17 mouse cellular contexts compared by ENCODE assay signal in the genomic region with DNA sequence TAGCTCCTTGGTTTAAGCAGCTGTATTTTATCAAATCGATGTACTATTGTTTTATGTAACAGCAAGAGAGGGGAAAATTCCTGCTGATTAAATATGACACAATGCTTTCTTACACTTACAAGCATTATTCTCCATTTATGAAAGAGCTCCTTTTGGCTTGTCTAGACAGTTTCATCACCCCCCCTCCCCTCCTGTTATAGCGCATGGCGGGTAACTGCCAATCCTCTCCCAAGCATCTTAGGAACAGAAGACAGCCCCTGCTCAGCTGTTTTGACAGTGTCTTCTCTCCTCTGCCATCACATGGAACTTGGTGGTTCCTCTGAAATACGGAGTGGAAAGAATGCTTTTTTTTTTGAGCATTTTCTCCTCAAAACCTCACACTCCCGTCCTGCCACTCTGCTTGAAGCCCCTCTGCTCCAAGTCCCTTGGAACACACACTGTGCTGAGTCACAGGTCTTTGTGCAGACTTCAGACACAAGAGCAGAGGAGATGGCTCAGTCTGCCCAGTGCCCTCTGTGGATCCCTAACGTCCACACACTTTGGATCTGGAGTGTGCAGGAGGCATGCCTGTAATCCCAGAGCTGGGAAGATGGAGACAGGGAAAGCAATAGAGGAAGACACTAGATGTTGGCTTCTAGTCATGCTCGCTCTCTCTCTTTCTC. TPM values are rescaled to one million over a fixed set of nuclear protein-coding genes. Genes with fewer than 3 reads are reported as not detected.
DNase-seq lines count a peak whose midpoint lies in the region; ATAC-seq and TF ChIP-seq lines count a peak whose summit lies in the region.
"Had no signal": no experiment of that assay in that cellular context is flagged by ENCODE, and none has a peak within 500 bp of the region (broad histone marks: within the 10 kb centered on the region; RNA-seq: fewer than 3 reads in every experiment).

No protein-coding gene starts in this region.

- H3K4me2 ChIP-seq in hindbrain, embryonic 11.5 days (replicated peaks; ENCODE audit: low read depth, low read length) = no peak overlapping the region
- H3K4me2 ChIP-seq in midbrain, embryonic 15.5 days = no peak overlapping the region
- H3K4me2 ChIP-seq: heart, embryonic 15.5 days; kidney, embryonic 15.5 days; limb, embryonic 13.5 days; neural tube, embryonic 12.5 days had no signal

- peaks cover 32% of the 10 kb centered on the region for H3K4me1 ChIP-seq in forebrain, embryonic 10.5 days
- peaks cover 12% of the 10 kb centered on the region for H3K4me1 ChIP-seq in hindbrain, embryonic 11.5 days (replicated peaks; ENCODE audit: control insufficient read depth, insufficient read depth, low read length)
- peaks cover 27% of the 10 kb centered on the region for H3K4me1 ChIP-seq in midbrain, embryonic 15.5 days

- peak overlapping the region; percentile 65 for H3K27ac ChIP-seq in left cerebral cortex, adult 2 months
- peak overlapping the region; percentile 62 for H3K27ac ChIP-seq in forebrain, embryonic 10.5 days
- H3K27ac ChIP-seq in hindbrain, embryonic 11.5 days (ENCODE audit: low read depth, low read length) = no peak overlapping the region
- peak overlapping the region; percentile 60 for H3K27ac ChIP-seq in midbrain, embryonic 15.5 days
- H3K27ac ChIP-seq: heart, embryonic 15.5 days; kidney, embryonic 15.5 days; neural tube, embryonic 12.5 days had no signal

- DNase-seq in left cerebral cortex, adult 2 months (ENCODE audit: extremely low spot score in 1 of 2, low spot score in 2 of 2) = no peak
- no peak for DNase-seq in left cerebral cortex, postnatal 36 days (ENCODE audit: low spot score in 2 of 2)
- DNase-seq in forebrain, embryonic 10.5 days (ENCODE audit: extremely low spot score, low spot score) = no peak
- no peak for DNase-seq in hindbrain, embryonic 11.5 days (ENCODE audit: low spot score)
- DNase-seq in gastrocnemius, adult 8-10 months (ENCODE audit: low spot score in 2 of 2) = no peak
- no peak for DNase-seq in right cerebral cortex, postnatal 10 days (ENCODE audit: low spot score in 2 of 2)
- DNase-seq: cerebellum, postnatal 36 days; gastrocnemius, postnatal 25 days; liver, postnatal 0 days had no signal

- WGBS in forebrain, embryonic 10.5 days = 67% methylated on average over 7 of the region's 7 CpGs
- WGBS in hindbrain, embryonic 11.5 days = 59% methylated on average over 7 of the region's 7 CpGs
- 40% methylated on average over 7 of the region's 7 CpGs for WGBS in midbrain, embryonic 15.5 days

- no peak for TF ChIP-seq CTCF in left cerebral cortex, adult 2 months (IDR thresholded peaks at IDR 0.05)

- H3K9ac ChIP-seq in hindbrain, embryonic 11.5 days (ENCODE audit: low read depth, low read length) = no peak overlapping the region
- no peak overlapping the region for H3K9ac ChIP-seq in midbrain, embryonic 15.5 days
- H3K9ac ChIP-seq: heart, embryonic 15.5 days; kidney, embryonic 15.5 days; limb, embryonic 13.5 days; liver, postnatal 0 days; neural tube, embryonic 12.5 days had no signal

- H3K27me3 ChIP-seq in forebrain, embryonic 10.5 days (ENCODE audit: poor library complexity, severe bottlenecking) = no peaks in the 10 kb centered on the region
- H3K27me3 ChIP-seq in hindbrain, embryonic 11.5 days (ENCODE audit: control insufficient read depth, insufficient read depth, low read length) = no peaks in the 10 kb centered on the region
- no peaks in the 10 kb centered on the region for H3K27me3 ChIP-seq in midbrain, embryonic 15.5 days (replicated peaks)
- H3K27me3 ChIP-seq: heart, embryonic 15.5 days; kidney, embryonic 15.5 days; limb, embryonic 13.5 days; neural tube, embryonic 12.5 days had no signal

- H3K9me3 ChIP-seq in forebrain, embryonic 10.5 days = peaks cover 3% of the 10 kb centered on the region
- H3K9me3 ChIP-seq in hindbrain, embryonic 11.5 days (ENCODE audit: control insufficient read depth, low read length) = no peaks in the 10 kb centered on the region
- no peaks in the 10 kb centered on the region for H3K9me3 ChIP-seq in midbrain, embryonic 15.5 days
- H3K9me3 ChIP-seq: heart, embryonic 15.5 days had no signal

- no peak overlapping the region for H3K4me3 ChIP-seq in left cerebral cortex, adult 2 months
- no peak overlapping the region for H3K4me3 ChIP-seq in forebrain, embryonic 10.5 days
- no peak overlapping the region for H3K4me3 ChIP-seq in hindbrain, embryonic 11.5 days (ENCODE audit: low read depth, low read length)
- no peak overlapping the region for H3K4me3 ChIP-seq in midbrain, embryonic 15.5 days
- H3K4me3 ChIP-seq: heart, embryonic 15.5 days; kidney, embryonic 15.5 days; limb, embryonic 13.5 days; neural tube, embryonic 12.5 days had no signal

- H3K36me3 ChIP-seq in forebrain, embryonic 10.5 days (replicated peaks) = no peaks in the 10 kb centered on the region
- H3K36me3 ChIP-seq in hindbrain, embryonic 11.5 days (ENCODE audit: control insufficient read depth, insufficient read depth, low read length) = no peaks in the 10 kb centered on the region
- no peaks in the 10 kb centered on the region for H3K36me3 ChIP-seq in midbrain, embryonic 15.5 days (replicated peaks)
- H3K36me3 ChIP-seq: heart, embryonic 15.5 days; kidney, embryonic 15.5 days; limb, embryonic 13.5 days; neural tube, embryonic 12.5 days had no signal

- 0 out of 2 replicates have a peak, but pooled peaks have one; percentile 17 for ATAC-seq in hindbrain, embryonic 11.5 days (ENCODE audit: low FRiP score)
- no peak for ATAC-seq in midbrain, embryonic 15.5 days (replicated peaks)
- ATAC-seq: inflammation-experienced regulatory T-cells, adult 6 months; liver, postnatal 0 days; Patski had no signal

- intact Hi-C loops in left cerebral cortex, adult 2 months (cut with DNase I) = no loop called here
- intact Hi-C loops in left cerebral cortex, postnatal 36 days (cut with DNase I) = no loop called here

RNA-seq across cellular contexts. Expression of gene Bfsp2, which starts 43.7 kb away (rescaled TPM):
- 1 to 10 TPM; 2.6 to 3.7 TPM for total RNA-seq in left cerebral cortex, adult 2 months (2021)
- 1 to 10 TPM; 3.5 to 4.3 TPM for total RNA-seq in left cerebral cortex, postnatal 36 days (2021)
- 0.59 and 0.79 TPM in 2 replicates for polyA plus RNA-seq in forebrain, embryonic 10.5 days (2016; fragmentation: Nextera tagmentation; extraction: Ambion mirVana)
- 0.54 and 2.1 TPM in 2 replicates for polyA plus RNA-seq in hindbrain, embryonic 11.5 days (2014; fragmentation: Nextera tagmentation; extraction: Ambion mirVana)
- 1.9 and 2.3 TPM in 2 replicates for polyA plus RNA-seq in midbrain, embryonic 15.5 days (2015; fragmentation: Nextera tagmentation; extraction: Ambion mirVana)
- total RNA-seq in gastrocnemius, adult 8-10 months (2022) = under 1 TPM in 3 of 4 experiments, not detected in 1; 0.40 to 0.77 (median 0.58) TPM
- total RNA-seq: adrenal gland, adult 18-20 months had no signal
- polyA plus RNA-seq: Patski had no signal
